Mouse (Mus musculus) liver, adult 2 months (tissue): Measurements from ENCODE around the gene Dnajc7.

ENCODE experiments used
- CTCF ChIP-seq: fragments of 200-500 bp; IDR thresholded peaks from 2 replicates; pipeline ENCODE4 v1.5.1; 2011; ENCODE audit warnings: low read depth, low read length, control low read depth
- POLR2A ChIP-seq: fragments of 200-500 bp; IDR thresholded peaks from 2 replicates; pipeline ENCODE4 v1.6.1; 2011; ENCODE audit warnings: low read length, control low read depth; ENCODE audit not compliant: insufficient read depth; ENCODE audit errors: extremely low read depth

GRCm38 (mm10) chr11:100552842-100553241, 67.1 kb downstream of the Dnajc7 start:
- TF ChIP-seq CTCF (no peak), POLR2A (no peak)
